Mouse (Mus musculus) ES-E14 (cell line): ENCODE measurements around the gene Tent4a. TPM values are rescaled to one million over a fixed set of nuclear protein-coding genes. Genes with fewer than 3 reads are reported as not detected.

Experiments
- DNase-seq: peaks from one replicate; pipeline ENCODE4 v3.0.0-alpha.2; 2013; ENCODE audit warnings: low read depth, low spot score
- H3K27ac ChIP-seq: 2 replicates; pipeline ENCODE4 v1.5.1; 2012; ENCODE audit warnings: low read depth, mild to moderate bottlenecking, low read length, moderate library complexity, mixed read lengths; ENCODE audit not compliant: poor library complexity, insufficient read depth, severe bottlenecking
- H3K36me3 ChIP-seq: 2 replicates; pipeline ENCODE4 v1.6.1; 2012; ENCODE audit warnings: mild to moderate bottlenecking, low read length, moderate library complexity, mixed read lengths; ENCODE audit not compliant: control insufficient read depth, poor library complexity, insufficient read depth, severe bottlenecking
- H3K4me1 ChIP-seq, 2 experiments: fragments of 150-350 bp in 1 of 2; sonication (generic) in 1 of 2; 2 replicates each; pipeline ENCODE4 v1.6.1; 2012; ENCODE audit warnings: low read length in 2 of 2, mild to moderate bottlenecking in 1 of 2, mixed read lengths in 1 of 2; ENCODE audit not compliant: control insufficient read depth in 2 of 2, insufficient read depth in 2 of 2, poor library complexity in 1 of 2
- H3K4me3 ChIP-seq, 2 experiments: fragments of 150-350 bp in 1 of 2; sonication (generic) in 1 of 2; 2 replicates each; pipeline ENCODE4 v1.5.1; 2012; ENCODE audit warnings: low read length in 2 of 2, low read depth in 1 of 2, mild to moderate bottlenecking in 1 of 2, mixed read lengths in 1 of 2; ENCODE audit not compliant: insufficient read depth in 1 of 2, poor library complexity in 1 of 2, severe bottlenecking in 1 of 2
- H3K9ac ChIP-seq: 2 replicates; pipeline ENCODE4 v1.6.1; 2012; ENCODE audit warnings: low read depth, mild to moderate bottlenecking, low read length, mixed read lengths; ENCODE audit not compliant: poor library complexity, insufficient read depth, severe bottlenecking
- H3K9me3 ChIP-seq: fragments of 150-350 bp; sonication (generic); 2 replicates; pipeline ENCODE4 v1.6.1; 2012; ENCODE audit warnings: low read depth, mild to moderate bottlenecking, low read length; ENCODE audit not compliant: control insufficient read depth, insufficient read depth
- CHD2 ChIP-seq: IDR thresholded peaks from 2 replicates; pipeline ENCODE4 v1.6.1; 2014; ENCODE audit warnings: mild to moderate bottlenecking, low read depth, low read length, inconsistent platforms
- HCFC1 ChIP-seq: IDR thresholded peaks from 2 replicates; pipeline ENCODE4 v1.6.1; 2012; ENCODE audit warnings: low read length, inconsistent platforms, borderline replicate concordance; ENCODE audit not compliant: insufficient read depth
- MAFK ChIP-seq: IDR thresholded peaks from 2 replicates; pipeline ENCODE4 v1.6.1; 2014; ENCODE audit warnings: mild to moderate bottlenecking, low read depth, low read length, inconsistent platforms; ENCODE audit not compliant: insufficient read depth
- ZC3H11A ChIP-seq: IDR thresholded peaks from 2 replicates; pipeline ENCODE4 v1.6.1; 2012; ENCODE audit warnings: low read depth, mild to moderate bottlenecking, inconsistent platforms, low read length, borderline replicate concordance
- ZNF384 ChIP-seq: IDR thresholded peaks from 2 replicates; pipeline ENCODE4 v1.6.1; 2012; ENCODE audit warnings: low read depth, low read length, inconsistent platforms
- in situ Hi-C, 2 experiments: fragments of 600-800 bp; cut with MboI; formaldehyde crosslinking; loops; one replicate each; pipeline ENCODE4 v1.15.1; 2025; ENCODE audit warnings: low sequenced_read_pairs in 2 of 2, inconsistent platforms in 1 of 2; ENCODE audit not compliant: unreplicated experiment in 2 of 2
- total RNA-seq: library from RNA; depleted of rRNA; stranded (reverse); fragments of 300-350 nt; gene quantifications from 2 replicates; pipeline ENCODE4 v1.2.3, GENCODE M21; 2012

The Tent4a gene
- total RNA-seq, 1 experiment, result 20.0 TPM

GRCm38 (mm10) chr13:69550831-69551230 is 16.4 kb upstream of the Tent4a start:
- no peak overlapping the region for H3K4me3 ChIP-seq
- H3K36me3 ChIP-seq, result no peaks in the 10 kb centered on the region
- no peak for TF ChIP-seq MAFK
- TF ChIP-seq ZC3H11A, result no peak
- TF ChIP-seq HCFC1, result no peak
- TF ChIP-seq ZNF384, result no peak
- no peak for TF ChIP-seq CHD2
- no peak overlapping the region for H3K9ac ChIP-seq
- in situ Hi-C loops, result no loop called here
- H3K9me3 ChIP-seq, result no peaks in the 10 kb centered on the region
- H3K27ac ChIP-seq, result no peak overlapping the region
- no peak for DNase-seq
- peaks cover 0 to 5% of the 10 kb centered on the region in 2 experiments; a peak in 1 of 4 replicates for H3K4me1 ChIP-seq

- H3K36me3 ChIP-seq, result no peaks in the 10 kb centered on the region
- H3K9ac ChIP-seq, result no peak overlapping the region
- no peaks in the 10 kb centered on the region for H3K9me3 ChIP-seq
- no peak overlapping the region for H3K4me3 ChIP-seq
- in situ Hi-C loops, result loop anchor here in 1 of 2 experiments (10.0 kb wide), 1 partner anchor 105 kb away; no protein-coding TSS in a partner anchor
- no peak overlapping the region for H3K27ac ChIP-seq
- no peak for DNase-seq
- no peaks in the 10 kb centered on the region for H3K4me1 ChIP-seq
- no peak for TF ChIP-seq HCFC1
- no peak for TF ChIP-seq CHD2
- no peak for TF ChIP-seq ZNF384
- TF ChIP-seq MAFK, result no peak
- no peak for TF ChIP-seq ZC3H11A
These were observed 15.6 kb upstream of the Tent4a start for GRCm38 (mm10) chr13:69549980-69550379.

GRCm38 (mm10) chr13:69547488-69548180 is 13.2 kb upstream of the Tent4a start:
- H3K4me1 ChIP-seq, result peaks cover 0 to 5% of the 10 kb centered on the region in 2 experiments; a peak in 1 of 4 replicates
- TF ChIP-seq ZNF384, result no peak
- no peak overlapping the region for H3K9ac ChIP-seq
- in situ Hi-C loops, result loop anchor here in 1 of 2 experiments (10.0 kb wide), 1 partner anchor 107 kb away; no protein-coding TSS in a partner anchor
- no peak overlapping the region for H3K27ac ChIP-seq
- no peak overlapping the region for H3K4me3 ChIP-seq
- H3K9me3 ChIP-seq, result no peaks in the 10 kb centered on the region
- H3K36me3 ChIP-seq, result no peaks in the 10 kb centered on the region
- DNase-seq, result no peak

GRCm38 (mm10) chr13:69545019-69545418 is 10.6 kb upstream of the Tent4a start:
- H3K36me3 ChIP-seq, result no peaks in the 10 kb centered on the region
- TF ChIP-seq MAFK, result no peak
- peak; percentile 21; the same call in 1 of the 2 replicates for TF ChIP-seq ZC3H11A
- no peak for TF ChIP-seq ZNF384
- no peak for TF ChIP-seq HCFC1
- TF ChIP-seq CHD2, result no peak
- peak; percentile 85 for DNase-seq
- in situ Hi-C loops, result loop anchor here in 1 of 2 experiments (10.0 kb wide), 1 partner anchor 110 kb away; no protein-coding TSS in a partner anchor
- no peak overlapping the region for H3K9ac ChIP-seq
- peaks cover 0 to 5% of the 10 kb centered on the region in 2 experiments; a peak in 1 of 4 replicates for H3K4me1 ChIP-seq
- no peaks in the 10 kb centered on the region for H3K9me3 ChIP-seq
- no peak overlapping the region for H3K27ac ChIP-seq
- no peak overlapping the region for H3K4me3 ChIP-seq
